Mouse (Mus musculus): ENCODE measurements around the gene Arid1b.

DNA sequence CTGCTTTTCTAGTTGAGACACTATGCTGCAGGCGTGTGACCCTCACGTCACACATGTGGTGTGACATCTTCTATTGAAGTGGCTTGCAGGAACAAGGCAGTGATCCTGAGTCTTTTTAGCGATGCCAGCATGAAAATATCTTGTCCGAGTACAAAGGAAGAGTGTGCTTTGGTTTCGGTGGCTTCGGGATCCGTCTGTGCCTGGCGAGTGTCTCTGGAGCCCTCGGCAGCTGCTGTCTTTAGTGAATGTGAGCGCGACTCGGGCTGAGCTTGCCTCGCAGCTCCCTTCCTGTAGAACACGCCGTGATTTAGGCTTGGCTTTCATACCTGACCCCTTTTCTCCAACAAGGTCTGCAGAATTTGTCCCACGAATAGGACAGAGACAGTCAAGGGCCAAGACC lies 275.6 kb downstream of the Arid1b start:
- TF ChIP-seq CTCF (IDR thresholded peaks at IDR 0.05; ENCODE audit: extremely low read depth, insufficient read length, insufficient replicate concordance, low read depth, low read length) (no peak), POLR2A (IDR thresholded peaks at IDR 0.05; ENCODE audit: low read depth, low read length) (no peak)

Measured in small intestine, adult 2 months (tissue).